Mouse (Mus musculus) heart, embryonic 13.5 days (tissue): ENCODE results near the gene Pear1. TPM values are rescaled to one million over a fixed set of nuclear protein-coding genes. Genes with fewer than 3 reads are reported as not detected.
"Not testable (repeated sequence)": the region's sequence is repeated elsewhere in the genome, so short reads cannot be mapped to it uniquely, and the experiment has no call there.

ENCODE experiments used
- ATAC-seq: fragments of 200-750 bp; cut with Nextera tagmentation; 2 replicates; pipeline ENCODE4 v1.8.0; 2017; ENCODE audit warnings: moderate TSS enrichment; ENCODE audit not compliant: insufficient number of reproducible peaks, low FRiP score, low TSS enrichment; ENCODE audit errors: extremely low read depth
- H3K27ac ChIP-seq: fragments of 300-500 bp; sonication (generic); replicated peaks from 2 replicates; pipeline ENCODE4 v1.5.1; 2015; ENCODE audit warnings: moderate library complexity, mild to moderate bottlenecking, inconsistent platforms
- H3K27me3 ChIP-seq: fragments of 300-500 bp; sonication (generic); replicated peaks from 2 replicates; pipeline ENCODE4 v1.6.1; 2015; ENCODE audit warnings: mild to moderate bottlenecking, inconsistent platforms
- H3K36me3 ChIP-seq: fragments of 300-500 bp; sonication (generic); 2 replicates; pipeline ENCODE4 v1.6.1; 2015; ENCODE audit warnings: mild to moderate bottlenecking, inconsistent platforms
- H3K4me1 ChIP-seq: fragments of 300-500 bp; sonication (generic); 2 replicates; pipeline ENCODE4 v1.6.1; 2015; ENCODE audit warnings: inconsistent platforms
- H3K4me2 ChIP-seq: fragments of 300-500 bp; sonication (generic); 2 replicates; pipeline ENCODE4 v1.6.1; 2015; ENCODE audit warnings: inconsistent platforms, mild to moderate bottlenecking, moderate library complexity
- H3K4me3 ChIP-seq: fragments of 300-500 bp; sonication (generic); 2 replicates; pipeline ENCODE4 v1.5.1; 2015; ENCODE audit warnings: moderate library complexity, mild to moderate bottlenecking, inconsistent platforms
- H3K9ac ChIP-seq: fragments of 300-500 bp; sonication (generic); 2 replicates; pipeline ENCODE4 v1.6.1; 2015; ENCODE audit warnings: inconsistent platforms, mild to moderate bottlenecking, moderate library complexity
- H3K9me3 ChIP-seq: fragments of 300-500 bp; sonication (generic); 2 replicates; pipeline ENCODE4 v1.6.1; 2016; ENCODE audit warnings: inconsistent platforms
- WGBS: fragments of 180-500 bp; shearing (Covaris S2); methylation state at CpG from one replicate; pipeline ENCODE4 v1.1.7; 2015; ENCODE audit warnings: mixed read lengths; 5-methylcytosine and 5-hydroxymethylcytosine counted together
- polyA plus RNA-seq: library from polyadenylated mRNA; unstranded; fragments of >200 nt; fragmentation: Nextera tagmentation; extraction: Ambion mirVana; gene quantifications from 2 replicates; pipeline ENCODE4 v1.2.1, GENCODE M21; 2015

Gene Pear1
- 17.1 and 18.1 TPM in 2 replicates for polyA plus RNA-seq

GRCm38 (mm10) chr3:87824206-87824605, at the start of gene Pear1:
TSS of gene Pear1 (minus strand) at chr3:87824306.
- H3K36me3 ChIP-seq, H3K9ac ChIP-seq, H3K4me1 ChIP-seq, H3K9me3 ChIP-seq, H3K4me2 ChIP-seq, ATAC-seq, H3K27ac ChIP-seq, H3K4me3 ChIP-seq: not testable (repeated sequence)
- peaks cover 28% of the 10 kb centered on the region for H3K27me3 ChIP-seq
- 96% methylated on average over 1 of the region's 1 CpGs for WGBS

GRCm38 (mm10) chr3:87864111-87864510, 40.0 kb upstream of the Pear1 start:
- H3K9ac ChIP-seq, H3K4me2 ChIP-seq, H3K27me3 ChIP-seq, H3K4me3 ChIP-seq, H3K9me3 ChIP-seq, ATAC-seq, H3K27ac ChIP-seq, H3K4me1 ChIP-seq: not testable (repeated sequence)
- WGBS, result 82% methylated on average over 4 of the region's 4 CpGs
- peaks cover 94% of the 10 kb centered on the region for H3K36me3 ChIP-seq

GRCm38 (mm10) chr3:87859813-87860212, 35.7 kb upstream of the Pear1 start:
- Histone ChIP-seq H3K9me3 (no peaks in the 10 kb centered on the region), H3K4me3 (no peak overlapping the region), H3K4me2 (no peak overlapping the region), H3K27ac (no peak overlapping the region), H3K36me3 (peaks cover 87% of the 10 kb centered on the region), H3K4me1 (no peaks in the 10 kb centered on the region), H3K9ac (no peak overlapping the region), H3K27me3 (no peaks in the 10 kb centered on the region)
- no peak for ATAC-seq
- 22% methylated on average over 3 of the region's 3 CpGs for WGBS

GRCm38 (mm10) chr3:87857666-87858065, 33.6 kb upstream of the Pear1 start:
- 79% methylated on average over 8 of the region's 8 CpGs for WGBS
- peaks cover 69% of the 10 kb centered on the region for H3K36me3 ChIP-seq
- no peak overlapping the region for H3K27ac ChIP-seq
- no peaks in the 10 kb centered on the region for H3K27me3 ChIP-seq
- H3K9me3 ChIP-seq, result no peaks in the 10 kb centered on the region
- no peak for ATAC-seq
- H3K4me2 ChIP-seq, result no peak overlapping the region
- H3K9ac ChIP-seq, result no peak overlapping the region
- no peaks in the 10 kb centered on the region for H3K4me1 ChIP-seq
- H3K4me3 ChIP-seq, result no peak overlapping the region

GRCm38 (mm10) chr3:87855936-87856335, 31.8 kb upstream of the Pear1 start:
- ATAC-seq, result no peak
- Histone ChIP-seq H3K4me2 (no peak overlapping the region), H3K9me3 (no peaks in the 10 kb centered on the region), H3K4me3 (no peak overlapping the region), H3K9ac (no peak overlapping the region), H3K27me3 (no peaks in the 10 kb centered on the region), H3K36me3 (peaks cover 53% of the 10 kb centered on the region), H3K4me1 (no peaks in the 10 kb centered on the region), H3K27ac (no peak overlapping the region)
- 78% methylated on average over 8 of the region's 8 CpGs for WGBS

- no peak for ATAC-seq
Measured at GRCm38 (mm10) chr3:87854795-87855568, 30.9 kb upstream of the Pear1 start.

GRCm38 (mm10) chr3:87849117-87849516, 25.0 kb upstream of the Pear1 start:
- H3K4me1 ChIP-seq, result peaks cover 7% of the 10 kb centered on the region
- H3K4me2 ChIP-seq, result no peak overlapping the region
- H3K27me3 ChIP-seq, result no peaks in the 10 kb centered on the region; the same call in 1 of the 2 replicates
- no peak overlapping the region for H3K9ac ChIP-seq
- no peak overlapping the region for H3K4me3 ChIP-seq
- no peak for ATAC-seq
- no peaks in the 10 kb centered on the region for H3K9me3 ChIP-seq
- no peak overlapping the region for H3K27ac ChIP-seq
- H3K36me3 ChIP-seq, result no peaks in the 10 kb centered on the region
- 68% methylated on average over 14 of the region's 14 CpGs for WGBS

More at GRCm38 (mm10) chr3:87854795-87855568, 30.9 kb upstream of the Pear1 start:
- H3K9me3 ChIP-seq, result no peaks in the 10 kb centered on the region
- peaks cover 44% of the 10 kb centered on the region for H3K36me3 ChIP-seq
- H3K27me3 ChIP-seq, result no peaks in the 10 kb centered on the region; the same call in 1 of the 2 replicates
- WGBS, result 65% methylated on average over 7 of the region's 7 CpGs
- no peak overlapping the region for H3K4me2 ChIP-seq
- H3K4me3 ChIP-seq, result no peak overlapping the region
- H3K27ac ChIP-seq, result no peak overlapping the region
- H3K9ac ChIP-seq, result no peak overlapping the region
- no peaks in the 10 kb centered on the region for H3K4me1 ChIP-seq

- no peak for ATAC-seq
Measured at GRCm38 (mm10) chr3:87847680-87848079, 23.6 kb upstream of the Pear1 start.

GRCm38 (mm10) chr3:87846650-87847110, 22.6 kb upstream of the Pear1 start, which contains the start of gene Sh2d2a:
TSS of gene Sh2d2a (plus strand) at chr3:87846755.
- H3K9ac ChIP-seq, result no peak within 1 kb of the TSS
- H3K9me3 ChIP-seq, result no peaks in the 10 kb centered on the region
- no peak for ATAC-seq
- no peak within 1 kb of the TSS for H3K27ac ChIP-seq
- H3K27me3 ChIP-seq, result no peaks in the 10 kb centered on the region; the same call in 1 of the 2 replicates
- WGBS, result 60% methylated on average over 7 of the region's 7 CpGs
- H3K4me1 ChIP-seq, result peaks cover 7% of the 10 kb centered on the region
- H3K4me3 ChIP-seq, result no peak within 1 kb of the TSS
- H3K36me3 ChIP-seq, result no peaks in the 10 kb centered on the region
- no peak within 1 kb of the TSS for H3K4me2 ChIP-seq

More at GRCm38 (mm10) chr3:87847680-87848079, 23.6 kb upstream of the Pear1 start:
- Histone ChIP-seq H3K27me3 (no peaks in the 10 kb centered on the region; the same call in 1 of the 2 replicates), H3K9ac (no peak overlapping the region), H3K9me3 (no peaks in the 10 kb centered on the region), H3K27ac (no peak overlapping the region), H3K4me3 (no peak overlapping the region), H3K36me3 (no peaks in the 10 kb centered on the region), H3K4me2 (no peak overlapping the region), H3K4me1 (peaks cover 7% of the 10 kb centered on the region)
- 68% methylated on average over 5 of the region's 5 CpGs for WGBS

GRCm38 (mm10) chr3:87846186-87846585, 22.1 kb upstream of the Pear1 start:
- Histone ChIP-seq H3K4me1 (peaks cover 7% of the 10 kb centered on the region), H3K36me3 (no peaks in the 10 kb centered on the region), H3K9me3 (no peaks in the 10 kb centered on the region), H3K4me2 (no peak overlapping the region), H3K27me3 (no peaks in the 10 kb centered on the region; the same call in 1 of the 2 replicates), H3K9ac (no peak overlapping the region), H3K4me3 (no peak overlapping the region), H3K27ac (no peak overlapping the region)
- WGBS, result 66% methylated on average over 4 of the region's 4 CpGs
- ATAC-seq, result no peak

GRCm38 (mm10) chr3:87844981-87845380, 20.9 kb upstream of the Pear1 start:
- Histone ChIP-seq H3K9me3 (no peaks in the 10 kb centered on the region), H3K9ac (no peak overlapping the region), H3K4me3 (no peak overlapping the region), H3K27ac (no peak overlapping the region), H3K27me3 (peaks cover 9% of the 10 kb centered on the region; the same call in 1 of the 2 replicates), H3K36me3 (no peaks in the 10 kb centered on the region), H3K4me2 (no peak overlapping the region), H3K4me1 (peaks cover 7% of the 10 kb centered on the region)
- 65% methylated on average over 4 of the region's 4 CpGs for WGBS
- no peak for ATAC-seq

GRCm38 (mm10) chr3:87840858-87841257, 16.8 kb upstream of the Pear1 start:
- H3K9ac ChIP-seq, result no peak overlapping the region
- H3K36me3 ChIP-seq, result no peaks in the 10 kb centered on the region
- ATAC-seq, result no peak
- H3K4me1 ChIP-seq, result no peaks in the 10 kb centered on the region
- no peak overlapping the region for H3K4me2 ChIP-seq
- H3K27me3 ChIP-seq, result peaks cover 21% of the 10 kb centered on the region
- no peak overlapping the region for H3K27ac ChIP-seq
- no peak overlapping the region for H3K4me3 ChIP-seq
- H3K9me3 ChIP-seq, result no peaks in the 10 kb centered on the region
